Mouse (Mus musculus): ENCODE measurements around the gene Sema3a. TPM values are rescaled to one million over a fixed set of nuclear protein-coding genes. Genes with fewer than 3 reads are reported as not detected.

Gene Sema3a
- 8.5 and 13.3 TPM in 2 replicates for polyA plus RNA-seq (2012; rRNA removed)

DNA sequence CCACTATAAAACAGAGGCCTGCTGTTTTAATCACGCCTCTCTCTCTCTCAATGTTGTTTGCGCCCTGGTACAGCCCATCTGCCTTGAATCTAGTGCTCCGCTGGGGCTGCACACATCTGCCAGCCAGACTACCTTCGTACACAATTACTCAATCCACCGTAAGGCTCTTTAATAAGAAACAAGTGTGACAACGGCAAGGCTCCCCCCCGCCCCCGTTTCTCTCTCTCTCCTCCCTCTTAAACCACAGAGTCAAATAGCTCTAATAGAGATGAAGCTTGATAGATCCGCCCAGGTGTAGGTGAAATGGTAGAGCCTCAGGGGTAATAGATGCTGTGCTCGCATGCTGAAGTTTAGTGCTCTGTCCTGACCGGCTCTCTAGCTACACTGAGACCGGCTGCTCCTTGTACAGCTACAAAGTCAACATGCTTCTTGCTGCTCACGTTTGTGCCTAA is at the start of gene Sema3a:
Gene Sema3a (plus strand): TSS at position 174 of the 452 bp plus-strand sequence.
- DNase-seq: no peak
- 58% methylated on average over 13 of the region's 13 CpGs for WGBS
- Histone ChIP-seq H3K4me1 (ENCODE audit: control insufficient read depth, insufficient read depth, low read length) (no peaks in the 10 kb centered on the region), H3K4me3 (replicated peaks; ENCODE audit: extremely low read depth, low read depth, low read length) (no peak within 1 kb of the TSS)
- TF ChIP-seq POLR2A (IDR thresholded peaks at IDR 0.05; ENCODE audit: borderline replicate concordance, extremely low read depth, low read depth, low read length) (no peak), CTCF (IDR thresholded peaks at IDR 0.05; ENCODE audit: insufficient read depth, low read length) (no peak)

DNA sequence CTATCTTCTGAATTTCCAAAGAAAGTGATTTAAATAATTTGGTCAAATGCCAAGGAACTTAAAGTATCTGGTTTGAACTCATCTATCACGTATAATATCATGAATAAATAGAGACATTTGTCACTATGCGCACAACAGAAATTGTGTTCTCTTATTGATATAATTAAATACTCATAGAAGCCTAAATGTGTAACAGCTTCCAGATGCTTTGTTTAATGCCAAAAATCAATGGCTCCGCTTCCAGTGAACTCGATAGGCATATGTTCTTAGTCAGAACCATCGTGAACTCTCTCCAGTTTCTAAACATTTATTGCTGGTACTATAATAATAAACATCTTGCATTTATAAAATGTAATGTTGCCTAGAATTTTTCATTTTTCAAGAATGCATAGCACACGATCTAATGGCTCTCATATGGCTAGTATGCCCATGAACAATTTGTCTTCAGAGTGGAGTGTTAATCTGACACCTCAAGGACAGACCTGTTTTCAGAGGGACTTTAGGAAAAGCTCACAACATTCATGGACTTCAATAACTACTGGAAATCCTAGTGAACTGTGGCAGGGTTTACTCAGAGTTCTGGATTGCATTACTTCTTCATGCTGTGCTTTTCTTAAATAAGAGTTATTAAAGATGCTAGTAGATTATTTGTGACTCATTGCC is 40.3 kb upstream of the Sema3a start:
- Histone ChIP-seq H3K4me3 (replicated peaks; ENCODE audit: extremely low read depth, low read depth, low read length) (no peak overlapping the region), H3K4me1 (ENCODE audit: control insufficient read depth, insufficient read depth, low read length) (no peaks in the 10 kb centered on the region)
- WGBS: 65% methylated on average over 6 of the region's 6 CpGs
- TF ChIP-seq CTCF (IDR thresholded peaks at IDR 0.05; ENCODE audit: insufficient read depth, low read length) (no peak), POLR2A (IDR thresholded peaks at IDR 0.05; ENCODE audit: borderline replicate concordance, extremely low read depth, low read depth, low read length) (no peak)
- DNase-seq: no peak

DNA sequence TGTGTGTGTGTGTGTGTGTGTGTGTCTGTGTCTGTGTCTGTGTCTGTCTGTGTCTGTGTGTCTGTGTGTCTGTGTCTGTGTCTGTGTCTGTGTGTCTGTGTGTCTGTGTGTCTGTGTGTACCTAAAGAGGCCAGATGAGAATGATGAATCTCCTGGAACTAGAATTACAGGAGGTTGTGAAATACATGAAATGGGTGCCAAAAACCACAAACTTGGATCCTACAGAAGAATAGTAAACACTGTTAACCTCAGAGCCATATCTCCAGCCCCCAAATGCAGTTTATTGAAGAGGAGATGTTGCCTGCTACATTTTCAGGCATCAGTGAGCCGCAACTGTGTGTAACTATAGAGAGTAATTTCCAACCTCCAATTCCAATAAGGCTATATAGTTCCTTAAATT is 34.8 kb upstream of the Sema3a start:
- no peak for TF ChIP-seq POLR2A (IDR thresholded peaks at IDR 0.05; ENCODE audit: borderline replicate concordance, extremely low read depth, low read depth, low read length)
- no peak for TF ChIP-seq CTCF (IDR thresholded peaks at IDR 0.05; ENCODE audit: insufficient read depth, low read length)
- WGBS: 78% methylated on average over 1 of the region's 1 CpGs
- DNase-seq: no peak

DNA sequence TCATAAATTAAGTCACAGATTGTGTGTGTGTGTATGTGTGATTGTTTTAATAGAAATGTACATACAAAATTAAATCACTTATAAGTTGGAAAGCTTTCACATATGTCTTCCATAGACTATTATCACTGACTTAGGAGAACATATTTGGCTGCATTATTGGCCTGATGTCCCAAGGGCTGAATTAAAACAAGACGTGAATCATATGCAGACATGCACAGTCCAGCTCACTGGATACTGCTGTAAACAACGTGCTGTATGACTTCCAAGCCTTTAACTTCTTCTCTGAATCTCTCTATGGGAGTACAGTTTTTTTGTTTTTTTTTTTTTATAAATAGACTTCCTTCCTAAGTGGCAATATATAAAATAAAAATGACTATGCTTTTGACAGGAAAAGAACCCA is 15.7 kb upstream of the Sema3a start:
- WGBS: 38% methylated on average over 2 of the region's 2 CpGs
- no peak for DNase-seq
- no peak overlapping the region for H3K4me3 ChIP-seq (replicated peaks; ENCODE audit: extremely low read depth, low read depth, low read length)
- no peaks in the 10 kb centered on the region for H3K4me1 ChIP-seq (ENCODE audit: control insufficient read depth, insufficient read depth, low read length)
- no peak for TF ChIP-seq POLR2A (IDR thresholded peaks at IDR 0.05; ENCODE audit: borderline replicate concordance, extremely low read depth, low read depth, low read length)
- no peak for TF ChIP-seq CTCF (IDR thresholded peaks at IDR 0.05; ENCODE audit: insufficient read depth, low read length)

More for the DNA sequence above, 34.8 kb upstream of the Sema3a start:
- H3K4me3 ChIP-seq (replicated peaks; ENCODE audit: extremely low read depth, low read depth, low read length): no peak overlapping the region
- H3K4me1 ChIP-seq (ENCODE audit: control insufficient read depth, insufficient read depth, low read length): no peaks in the 10 kb centered on the region

DNA sequence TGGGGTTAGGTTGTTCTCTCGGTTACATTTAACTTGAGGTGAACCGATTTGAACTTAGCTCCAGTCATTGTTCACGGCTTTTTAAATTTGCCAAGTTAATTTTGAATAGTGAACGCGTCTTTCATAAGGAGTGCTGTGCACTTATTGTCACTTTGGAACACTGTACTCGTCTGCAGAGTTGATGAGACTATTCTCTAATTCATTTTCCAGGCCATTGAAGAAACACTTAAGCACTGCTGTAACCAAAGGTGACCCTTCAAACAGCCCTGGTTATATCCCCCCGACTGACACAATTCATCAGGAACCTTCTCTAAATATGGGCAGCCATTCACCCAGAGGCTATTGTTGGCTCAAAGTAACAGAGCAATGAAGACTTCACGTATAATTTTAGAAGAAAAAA is 8.0 kb upstream of the Sema3a start:
- H3K4me3 ChIP-seq (replicated peaks; ENCODE audit: extremely low read depth, low read depth, low read length): no peak overlapping the region
- TF ChIP-seq POLR2A (IDR thresholded peaks at IDR 0.05; ENCODE audit: borderline replicate concordance, extremely low read depth, low read depth, low read length) (no peak), CTCF (IDR thresholded peaks at IDR 0.05; ENCODE audit: insufficient read depth, low read length) (no peak)
- no peak for DNase-seq
- H3K4me1 ChIP-seq (ENCODE audit: control insufficient read depth, insufficient read depth, low read length): no peaks in the 10 kb centered on the region
- 78% methylated on average over 8 of the region's 8 CpGs for WGBS

DNA sequence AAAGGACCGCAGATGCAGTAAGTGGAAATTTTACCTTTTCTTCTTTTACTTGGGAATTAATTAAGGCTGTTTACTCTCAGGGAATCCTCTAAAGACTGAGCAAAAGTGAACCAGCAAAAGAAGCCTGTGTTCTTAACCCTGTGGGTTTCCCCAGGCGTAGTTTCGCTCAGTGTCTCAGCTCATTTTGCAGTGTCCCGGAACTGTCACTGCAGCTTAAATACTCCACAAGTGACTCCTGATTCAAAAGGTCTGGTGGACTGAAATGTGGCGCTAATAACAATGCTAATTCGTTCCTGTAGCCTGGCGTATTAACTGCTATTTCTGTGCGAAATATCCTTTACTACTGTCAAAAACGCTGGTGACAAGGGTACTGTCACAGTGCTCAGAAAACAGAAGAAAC is 543 bp downstream of the Sema3a start:
- Histone ChIP-seq H3K4me3 (replicated peaks; ENCODE audit: extremely low read depth, low read depth, low read length) (no peak overlapping the region), H3K4me1 (ENCODE audit: control insufficient read depth, insufficient read depth, low read length) (no peaks in the 10 kb centered on the region)
- 62% methylated on average over 9 of the region's 9 CpGs for WGBS
- no peak for TF ChIP-seq POLR2A (IDR thresholded peaks at IDR 0.05; ENCODE audit: borderline replicate concordance, extremely low read depth, low read depth, low read length)
- TF ChIP-seq CTCF (IDR thresholded peaks at IDR 0.05; ENCODE audit: insufficient read depth, low read length): no peak
- no peak for DNase-seq

DNA sequence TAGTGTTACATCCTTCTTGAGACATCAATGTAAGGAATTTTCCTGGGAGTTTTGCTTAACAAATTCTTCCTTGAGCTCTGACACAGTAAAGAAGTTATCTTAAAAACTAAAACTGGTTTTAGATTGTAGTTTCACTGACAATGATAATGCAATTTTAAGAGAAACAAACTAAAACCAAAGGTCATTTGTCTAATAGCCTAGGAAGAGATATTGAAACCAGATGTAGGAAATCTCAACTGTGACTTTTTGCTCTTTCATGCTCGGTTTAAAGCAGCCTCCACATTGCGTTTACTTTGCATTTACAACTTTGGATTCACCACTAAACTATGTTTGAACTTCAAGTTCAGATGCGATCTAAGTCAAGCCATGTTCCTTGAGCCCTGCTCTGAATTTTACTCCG is 982 bp downstream of the Sema3a start:
- H3K4me1 ChIP-seq (ENCODE audit: control insufficient read depth, insufficient read depth, low read length): no peaks in the 10 kb centered on the region
- 59% methylated on average over 4 of the region's 4 CpGs for WGBS
- H3K4me3 ChIP-seq (replicated peaks; ENCODE audit: extremely low read depth, low read depth, low read length): no peak overlapping the region
- no peak for TF ChIP-seq CTCF (IDR thresholded peaks at IDR 0.05; ENCODE audit: insufficient read depth, low read length)
- no peak for TF ChIP-seq POLR2A (IDR thresholded peaks at IDR 0.05; ENCODE audit: borderline replicate concordance, extremely low read depth, low read depth, low read length)
- DNase-seq: no peak

DNA sequence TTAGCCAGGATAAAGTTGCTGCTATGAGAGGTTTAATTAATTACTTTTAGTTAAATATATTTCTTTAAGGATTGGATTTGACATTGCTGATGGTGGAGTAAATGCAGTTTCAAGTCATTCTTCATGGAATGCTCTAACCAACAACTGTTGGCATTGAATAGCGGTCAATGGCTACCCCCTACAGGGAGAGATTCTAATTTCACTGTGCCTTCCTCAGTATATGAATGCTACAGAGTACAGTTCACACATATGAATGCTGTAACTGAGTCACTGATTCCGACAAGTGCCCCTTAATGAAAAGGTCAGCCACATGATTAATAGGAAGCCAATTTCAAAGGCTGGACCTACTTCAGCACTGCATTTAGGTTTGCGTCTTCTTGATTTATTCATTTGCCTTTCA is 1.9 kb downstream of the Sema3a start:
- DNase-seq: no peak
- no peak for TF ChIP-seq POLR2A (IDR thresholded peaks at IDR 0.05; ENCODE audit: borderline replicate concordance, extremely low read depth, low read depth, low read length)
- TF ChIP-seq CTCF (IDR thresholded peaks at IDR 0.05; ENCODE audit: insufficient read depth, low read length): no peak
- H3K4me1 ChIP-seq (ENCODE audit: control insufficient read depth, insufficient read depth, low read length): no peaks in the 10 kb centered on the region
- WGBS: 87% methylated on average over 3 of the region's 3 CpGs
- no peak overlapping the region for H3K4me3 ChIP-seq (replicated peaks; ENCODE audit: extremely low read depth, low read depth, low read length)

DNA sequence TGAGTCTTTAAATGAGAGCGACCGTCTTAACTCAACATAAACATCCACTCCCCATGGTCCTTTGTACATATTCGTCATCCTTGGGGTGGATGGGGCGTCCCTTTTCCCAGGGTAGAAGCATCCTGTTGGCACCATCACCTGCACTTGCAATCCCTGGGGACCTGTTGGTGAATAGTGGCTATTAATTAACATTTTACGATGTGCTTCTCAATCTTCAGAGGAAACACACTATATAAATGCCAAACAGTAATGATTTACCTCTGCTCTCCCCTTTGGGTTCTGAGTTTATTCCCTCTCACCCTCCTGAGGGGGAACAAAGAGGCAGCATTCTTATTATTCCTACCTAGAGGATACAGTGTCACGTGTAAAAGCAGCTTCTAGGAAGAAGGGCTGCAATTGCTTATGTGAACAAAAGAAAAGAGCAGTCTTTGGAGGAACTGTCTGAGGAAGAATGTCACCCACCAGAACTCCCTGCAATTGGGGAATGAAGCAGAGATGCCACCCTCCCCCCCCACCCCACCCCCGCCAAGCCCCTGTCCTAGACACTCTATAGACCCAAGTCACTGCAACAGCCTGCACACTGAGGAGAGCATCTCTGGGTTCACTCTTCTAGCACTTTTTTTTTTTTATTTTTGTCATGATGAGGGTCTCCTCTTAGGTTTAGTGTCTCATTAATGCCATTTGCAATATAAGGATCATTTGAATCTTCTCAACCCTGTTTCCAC is 19.7 kb downstream of the Sema3a start:
- Histone ChIP-seq H3K4me1 (ENCODE audit: control insufficient read depth, insufficient read depth, low read length) (no peaks in the 10 kb centered on the region), H3K4me3 (replicated peaks; ENCODE audit: extremely low read depth, low read depth, low read length) (no peak overlapping the region)
- TF ChIP-seq POLR2A (IDR thresholded peaks at IDR 0.05; ENCODE audit: borderline replicate concordance, extremely low read depth, low read depth, low read length) (no peak), CTCF (IDR thresholded peaks at IDR 0.05; ENCODE audit: insufficient read depth, low read length) (no peak)
- WGBS: 66% methylated on average over 7 of the region's 7 CpGs
- no peak for DNase-seq

DNA sequence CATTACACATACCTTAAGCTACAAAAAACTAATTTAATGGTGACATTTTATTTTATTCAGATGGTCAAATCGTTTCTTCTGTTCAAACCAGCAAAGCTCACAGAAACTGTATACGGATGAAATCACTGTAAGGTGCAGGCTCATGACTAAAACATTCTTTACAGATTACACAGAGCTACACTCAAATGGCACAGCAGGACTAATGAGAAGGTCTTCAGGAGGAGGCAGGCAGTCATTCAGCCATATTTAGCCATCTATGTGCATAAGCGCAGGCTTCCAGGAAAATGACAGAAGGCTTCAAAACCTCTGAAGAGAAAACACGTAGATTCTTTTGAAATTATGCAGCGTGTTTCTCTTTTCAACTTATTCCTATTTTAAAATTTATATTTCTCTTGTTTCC is 24.7 kb downstream of the Sema3a start:
- TF ChIP-seq CTCF (IDR thresholded peaks at IDR 0.05; ENCODE audit: insufficient read depth, low read length) (no peak), POLR2A (IDR thresholded peaks at IDR 0.05; ENCODE audit: borderline replicate concordance, extremely low read depth, low read depth, low read length) (no peak)
- no peak for DNase-seq
- 86% methylated on average over 5 of the region's 5 CpGs for whole genome bisulfite sequencing
- Histone ChIP-seq H3K4me3 (replicated peaks; ENCODE audit: extremely low read depth, low read depth, low read length) (no peak overlapping the region), H3K4me1 (ENCODE audit: control insufficient read depth, insufficient read depth, low read length) (no peaks in the 10 kb centered on the region)

Measured in lung, adult 2 months (tissue).